9 mouse cellular contexts compared by ENCODE assay signal in the genomic region with DNA sequence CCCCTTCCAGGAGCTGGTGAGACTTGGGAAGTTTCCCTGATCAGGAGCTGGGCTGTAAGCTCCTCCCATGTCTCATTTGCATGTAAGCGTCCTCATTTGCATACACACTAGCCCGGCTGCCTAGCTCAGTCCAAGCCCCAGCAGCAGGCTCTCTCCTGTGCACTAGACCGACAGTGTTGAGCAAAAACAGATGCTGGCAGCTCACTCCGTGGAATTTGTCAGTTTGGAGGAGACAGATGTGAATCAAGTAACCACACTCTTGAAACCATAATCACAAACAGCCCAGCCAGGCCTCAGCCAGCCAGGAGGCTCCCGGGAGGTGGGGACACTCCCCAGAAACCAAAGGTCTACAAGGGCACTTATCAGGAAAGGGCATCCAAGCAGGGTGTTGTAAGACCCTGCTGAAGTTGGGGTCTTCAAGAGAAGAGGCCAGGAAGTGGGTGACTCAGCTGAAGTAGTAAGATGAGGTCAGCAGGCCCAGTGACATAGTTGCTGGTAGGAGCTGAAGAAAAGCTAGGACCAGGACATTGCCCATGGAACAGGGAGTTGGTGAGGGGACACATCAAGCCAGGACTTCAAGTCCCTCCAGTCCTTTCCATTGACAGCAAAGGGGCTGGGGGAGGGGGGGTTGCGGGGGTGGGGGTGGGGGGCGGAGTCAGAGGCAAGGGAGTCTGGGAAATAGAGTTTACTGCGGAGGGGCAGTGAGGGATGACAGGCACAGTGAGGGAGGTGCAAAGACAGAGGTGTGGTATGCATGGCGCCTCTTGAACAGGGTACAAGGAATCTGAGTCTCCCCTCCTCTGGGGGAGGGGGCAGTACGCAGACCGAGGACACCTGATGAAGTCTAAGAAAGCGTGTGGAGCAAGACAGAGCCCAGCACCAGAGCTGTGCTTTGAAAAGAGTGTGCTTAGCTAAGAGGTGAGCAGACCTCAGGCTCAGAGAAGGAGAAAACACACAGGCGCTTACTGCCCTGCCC. TPM values are rescaled to one million over a fixed set of nuclear protein-coding genes. Genes with fewer than 3 reads are reported as not detected.
DNase-seq lines count a peak whose midpoint lies in the region; ATAC-seq and TF ChIP-seq lines count a peak whose summit lies in the region.
"Had no signal": no experiment of that assay in that cellular context is flagged by ENCODE, and none has a peak within 500 bp of the region (broad histone marks: within the 10 kb centered on the region; RNA-seq: fewer than 3 reads in every experiment).

No protein-coding gene starts in this region.

- H3K4me3 ChIP-seq in forebrain, postnatal 0 days (ENCODE audit: low read depth, low read length): no peak overlapping the region
- no peak overlapping the region for H3K4me3 ChIP-seq in stomach, embryonic 15.5 days (replicated peaks)

- H3K4me2 ChIP-seq in forebrain, postnatal 0 days (ENCODE audit: low read depth): no peak overlapping the region
- H3K4me2 ChIP-seq in stomach, embryonic 15.5 days: no peak overlapping the region

- H3K36me3 ChIP-seq in forebrain, postnatal 0 days (ENCODE audit: insufficient read depth): no peaks in the 10 kb centered on the region
- H3K36me3 ChIP-seq in stomach, embryonic 15.5 days: no peaks in the 10 kb centered on the region

- no peak overlapping the region for H3K9ac ChIP-seq in forebrain, postnatal 0 days
- H3K9ac ChIP-seq in stomach, embryonic 15.5 days: no peak overlapping the region
- H3K9ac ChIP-seq: liver, embryonic 14.5 days had no signal

- peak; percentile 81 for ATAC-seq in forebrain, postnatal 0 days
- ATAC-seq in stomach, embryonic 15.5 days (ENCODE audit: insufficient read depth, low FRiP score, low read depth): peak; percentile 61; the same call in 1 of the 2 replicates

- no peaks in the 10 kb centered on the region for H3K9me3 ChIP-seq in forebrain, postnatal 0 days (ENCODE audit: low read length)
- no peaks in the 10 kb centered on the region for H3K9me3 ChIP-seq in stomach, embryonic 15.5 days

- 0 out of 2 replicates have a peak, but pooled peaks cover 5% of the 10 kb centered on the region for H3K4me1 ChIP-seq in forebrain, postnatal 0 days (ENCODE audit: insufficient read depth)
- peaks cover 22% of the 10 kb centered on the region for H3K4me1 ChIP-seq in stomach, embryonic 15.5 days

- peak; percentile 97 for DNase-seq in heart, adult 11 months
- no peak for DNase-seq in heart, adult 8-10 months (ENCODE audit: low spot score)
- DNase-seq in forebrain, postnatal 0 days: peak; percentile 59
- DNase-seq in hindlimb bud, embryonic 11.5 days (ENCODE audit: extremely low spot score, low read depth, low spot score): peak; percentile 87
- peak; percentile 80 for DNase-seq in lung, postnatal 10 days
- no peak for DNase-seq in T-cell, adult 2 months (ENCODE audit: low spot score)
- DNase-seq in thymus, postnatal 10 days (ENCODE audit: low spot score in 2 of 2): no peak

- H3K27me3 ChIP-seq in forebrain, postnatal 0 days (ENCODE audit: insufficient read depth, low read length): no peaks in the 10 kb centered on the region
- no peaks in the 10 kb centered on the region for H3K27me3 ChIP-seq in stomach, embryonic 15.5 days (replicated peaks)

- H3K27ac ChIP-seq in forebrain, postnatal 0 days (ENCODE audit: low read depth, low read length): no peak overlapping the region
- peak overlapping the region; percentile 79 for H3K27ac ChIP-seq in stomach, embryonic 15.5 days
- H3K27ac ChIP-seq: liver, embryonic 14.5 days had no signal

- no peak for TF ChIP-seq CTCF in forebrain, postnatal 0 days (IDR thresholded peaks at IDR 0.05; ENCODE audit: low read depth)

- 25% methylated on average over 13 of the region's 13 CpGs for WGBS in forebrain, postnatal 0 days
- WGBS in stomach, embryonic 15.5 days: 17% methylated on average over 12 of the region's 13 CpGs

RNA-seq across cellular contexts. Expression of gene Gse1, which starts 11.1 kb away (rescaled TPM):
- total RNA-seq in heart, adult 8-10 months (2022): 10 to 100 TPM; 18.9 to 29.1 (median 23.3) TPM
- total RNA-seq in forebrain, postnatal 0 days (2014; rRNA removed): 24.2 and 48.2 TPM in 2 replicates
- polyA plus RNA-seq in forebrain, postnatal 0 days (2015; fragmentation: Nextera tagmentation; extraction: Ambion mirVana): 10.5 and 15.9 TPM in 2 replicates
- 9.6 and 10.8 TPM in 2 replicates for polyA plus RNA-seq in stomach, embryonic 15.5 days (2015; fragmentation: Nextera tagmentation; extraction: Ambion mirVana)

RNA-seq across cellular contexts. Expression of gene Fam92b, which starts 39.9 kb away (rescaled TPM):
- not detected for total RNA-seq in heart, adult 8-10 months (2022)
- total RNA-seq in forebrain, postnatal 0 days (2014; rRNA removed): 1.2 and 2.1 TPM in 2 replicates
- 1.1 and 1.6 TPM in 2 replicates for polyA plus RNA-seq in forebrain, postnatal 0 days (2015; fragmentation: Nextera tagmentation; extraction: Ambion mirVana)
- 0.80 and 0.94 TPM in 2 replicates for polyA plus RNA-seq in stomach, embryonic 15.5 days (2015; fragmentation: Nextera tagmentation; extraction: Ambion mirVana)
- polyA plus RNA-seq: liver, embryonic 14.5 days had no signal

Comparison
In these comparisons a context has a peak if more than half of its experiments do, and no peak if none do; other contexts are left out.
1. DNase-seq: peak in heart, adult 11 months (single experiment), forebrain, postnatal 0 days (single experiment), hindlimb bud, embryonic 11.5 days (single experiment) and lung, postnatal 10 days (single experiment); none in heart, adult 8-10 months (single experiment), T-cell, adult 2 months (single experiment) and thymus, postnatal 10 days (0 of 2).